Mouse (Mus musculus): Measurements from ENCODE around the gene Shkbp1. TPM values are rescaled to one million over a fixed set of nuclear protein-coding genes. Genes with fewer than 3 reads are reported as not detected.

Shkbp1 gene
- 45.1 and 53.5 TPM in 2 replicates for polyA plus RNA-seq (2014; fragmentation: Nextera tagmentation; extraction: Ambion mirVana)

DNA sequence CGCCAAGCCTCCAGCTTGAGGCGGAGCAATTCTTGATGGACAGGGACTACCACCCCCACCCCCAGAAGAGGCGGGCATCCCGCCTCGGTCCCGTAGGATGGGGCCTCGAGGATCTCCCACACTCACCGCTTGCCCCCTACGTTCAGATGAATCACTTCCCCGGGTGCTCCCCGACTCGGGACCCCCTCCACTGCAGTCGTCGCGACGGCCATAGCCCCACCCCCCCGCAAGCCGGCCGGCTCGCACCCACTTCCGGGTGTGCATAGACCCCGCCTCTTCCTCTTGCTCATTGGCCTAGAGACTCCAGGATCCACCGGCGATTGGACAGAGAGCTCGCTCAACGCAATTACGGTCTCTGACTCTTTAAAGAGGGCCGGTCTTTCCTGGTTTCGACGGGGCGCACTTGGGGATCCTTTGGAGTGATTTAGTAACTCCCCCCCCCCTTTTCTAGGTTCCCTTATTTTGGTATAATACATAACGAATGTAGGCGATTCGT, at the start of gene Shkbp1:
TSS of gene Shkbp1 (minus strand) at position 275 of the 496 bp plus-strand sequence.
- Histone ChIP-seq H3K4me3 (ENCODE audit: low read depth, low read length) (peak within 1 kb of the TSS; percentile 66), H3K27ac (ENCODE audit: low read depth) (peak within 1 kb of the TSS; percentile 87)
- WGBS: 1% methylated on average over 34 of the region's 34 CpGs

GRCm38 (mm10) chr7:27404203-27404942, 48.6 kb upstream of the Shkbp1 start:
- ATAC-seq (ENCODE audit: insufficient read depth) (no peak), DNase-seq (peak; percentile 13)
- WGBS: 6% methylated on average over 81 of the region's 81 CpGs
- Histone ChIP-seq H3K27ac (ENCODE audit: low read depth) (no peak overlapping the region), H3K4me2 (peak overlapping the region; percentile 23; the same call in 1 of the 2 replicates), H3K4me1 (ENCODE audit: insufficient read depth) (no peaks in the 10 kb centered on the region), H3K36me3 (ENCODE audit: insufficient read depth) (no peaks in the 10 kb centered on the region), H3K27me3 (ENCODE audit: insufficient read depth, low read length) (peaks cover 78% of the 10 kb centered on the region), H3K9ac (no peak overlapping the region), H3K4me3 (ENCODE audit: low read depth, low read length) (peak overlapping the region; percentile 16; the same call in 1 of the 2 replicates), H3K9me3 (ENCODE audit: low read depth, low read length) (no peaks in the 10 kb centered on the region; the same call in 1 of the 2 replicates)
- TF ChIP-seq CTCF (IDR thresholded peaks at IDR 0.05; ENCODE audit: low read depth): no peak

More for the DNA sequence above, at the start of gene Shkbp1:
- TF ChIP-seq CTCF (IDR thresholded peaks at IDR 0.05; ENCODE audit: low read depth): no peak
- Histone ChIP-seq H3K36me3 (ENCODE audit: insufficient read depth) (peaks cover 20% of the 10 kb centered on the region), H3K9me3 (ENCODE audit: low read depth, low read length) (no peaks in the 10 kb centered on the region), H3K9ac (peak within 1 kb of the TSS; percentile 47), H3K4me1 (ENCODE audit: insufficient read depth) (peaks cover 13% of the 10 kb centered on the region), H3K4me2 (peak within 1 kb of the TSS; percentile 65), H3K27me3 (ENCODE audit: insufficient read depth, low read length) (no peaks in the 10 kb centered on the region)
- peak; percentile 94 for ATAC-seq (ENCODE audit: insufficient read depth)
- DNase-seq: peak; percentile 96

GRCm38 (mm10) chr7:27402675-27403074, 46.9 kb upstream of the Shkbp1 start:
- Histone ChIP-seq H3K27ac (ENCODE audit: low read depth) (no peak overlapping the region), H3K27me3 (ENCODE audit: insufficient read depth, low read length) (peaks cover 69% of the 10 kb centered on the region)
- ATAC-seq (ENCODE audit: insufficient read depth): no peak

DNA sequence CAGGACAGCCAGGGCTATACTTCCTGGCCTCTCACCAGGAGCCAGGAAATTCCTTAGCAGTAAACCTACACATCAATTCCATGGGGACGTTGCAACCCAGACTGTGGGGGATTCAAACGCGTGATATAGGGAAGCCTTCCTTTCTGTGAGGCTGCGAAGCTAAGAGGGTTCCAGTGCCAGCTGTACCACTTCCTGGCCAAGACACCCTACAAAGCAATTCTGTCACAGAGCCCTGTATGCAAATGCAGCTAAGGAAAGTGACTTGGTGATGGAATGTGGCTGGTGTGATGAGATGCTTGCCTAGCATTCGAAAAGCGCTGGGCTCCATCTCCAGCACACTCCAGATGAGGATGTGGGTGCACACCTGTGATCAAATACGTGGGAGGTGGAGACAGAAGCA, 44.7 kb upstream of the Shkbp1 start:
- WGBS: 75% methylated on average over 7 of the region's 7 CpGs
- H3K27me3 ChIP-seq (ENCODE audit: insufficient read depth, low read length): peaks cover 71% of the 10 kb centered on the region

More at GRCm38 (mm10) chr7:27402675-27403074, 46.9 kb upstream of the Shkbp1 start:
- Histone ChIP-seq H3K4me2 (no peak overlapping the region), H3K4me3 (ENCODE audit: low read depth, low read length) (no peak overlapping the region), H3K4me1 (ENCODE audit: insufficient read depth) (no peaks in the 10 kb centered on the region), H3K9me3 (ENCODE audit: low read depth, low read length) (no peaks in the 10 kb centered on the region; the same call in 1 of the 2 replicates), H3K36me3 (ENCODE audit: insufficient read depth) (no peaks in the 10 kb centered on the region), H3K9ac (no peak overlapping the region)
- WGBS: 9% methylated on average over 16 of the region's 16 CpGs
- peak; percentile 74 for DNase-seq
- TF ChIP-seq CTCF (IDR thresholded peaks at IDR 0.05; ENCODE audit: low read depth): peak; percentile 74

GRCm38 (mm10) chr7:27397048-27397949, 41.5 kb upstream of the Shkbp1 start:
- Histone ChIP-seq H3K4me1 (ENCODE audit: insufficient read depth) (no peaks in the 10 kb centered on the region), H3K9ac (no peak overlapping the region), H3K27me3 (ENCODE audit: insufficient read depth, low read length) (peaks cover 58% of the 10 kb centered on the region), H3K27ac (ENCODE audit: low read depth) (no peak overlapping the region), H3K4me2 (peak overlapping the region; percentile 79; the same call in 1 of the 2 replicates), H3K9me3 (ENCODE audit: low read depth, low read length) (no peaks in the 10 kb centered on the region), H3K4me3 (ENCODE audit: low read depth, low read length) (no peak overlapping the region; the same call in 1 of the 2 replicates), H3K36me3 (ENCODE audit: insufficient read depth) (no peaks in the 10 kb centered on the region)
- ATAC-seq (ENCODE audit: insufficient read depth) (peak; percentile 79), DNase-seq (peak; percentile 81)
- WGBS: 15% methylated on average over 26 of the region's 26 CpGs
- TF ChIP-seq CTCF (IDR thresholded peaks at IDR 0.05; ENCODE audit: low read depth): peak; percentile 80

More for the DNA sequence above, 44.7 kb upstream of the Shkbp1 start:
- no peak overlapping the region for H3K4me3 ChIP-seq (ENCODE audit: low read depth, low read length)
- no peak for DNase-seq
- H3K36me3 ChIP-seq (ENCODE audit: insufficient read depth): no peaks in the 10 kb centered on the region
- H3K9ac ChIP-seq: no peak overlapping the region
- no peaks in the 10 kb centered on the region; the same call in 1 of the 2 replicates for H3K9me3 ChIP-seq (ENCODE audit: low read depth, low read length)
- H3K4me1 ChIP-seq (ENCODE audit: insufficient read depth): no peaks in the 10 kb centered on the region
- no peak for ATAC-seq (ENCODE audit: insufficient read depth)
- no peak overlapping the region for H3K27ac ChIP-seq (ENCODE audit: low read depth)
- no peak for TF ChIP-seq CTCF (IDR thresholded peaks at IDR 0.05; ENCODE audit: low read depth)
- H3K4me2 ChIP-seq: no peak overlapping the region

DNA sequence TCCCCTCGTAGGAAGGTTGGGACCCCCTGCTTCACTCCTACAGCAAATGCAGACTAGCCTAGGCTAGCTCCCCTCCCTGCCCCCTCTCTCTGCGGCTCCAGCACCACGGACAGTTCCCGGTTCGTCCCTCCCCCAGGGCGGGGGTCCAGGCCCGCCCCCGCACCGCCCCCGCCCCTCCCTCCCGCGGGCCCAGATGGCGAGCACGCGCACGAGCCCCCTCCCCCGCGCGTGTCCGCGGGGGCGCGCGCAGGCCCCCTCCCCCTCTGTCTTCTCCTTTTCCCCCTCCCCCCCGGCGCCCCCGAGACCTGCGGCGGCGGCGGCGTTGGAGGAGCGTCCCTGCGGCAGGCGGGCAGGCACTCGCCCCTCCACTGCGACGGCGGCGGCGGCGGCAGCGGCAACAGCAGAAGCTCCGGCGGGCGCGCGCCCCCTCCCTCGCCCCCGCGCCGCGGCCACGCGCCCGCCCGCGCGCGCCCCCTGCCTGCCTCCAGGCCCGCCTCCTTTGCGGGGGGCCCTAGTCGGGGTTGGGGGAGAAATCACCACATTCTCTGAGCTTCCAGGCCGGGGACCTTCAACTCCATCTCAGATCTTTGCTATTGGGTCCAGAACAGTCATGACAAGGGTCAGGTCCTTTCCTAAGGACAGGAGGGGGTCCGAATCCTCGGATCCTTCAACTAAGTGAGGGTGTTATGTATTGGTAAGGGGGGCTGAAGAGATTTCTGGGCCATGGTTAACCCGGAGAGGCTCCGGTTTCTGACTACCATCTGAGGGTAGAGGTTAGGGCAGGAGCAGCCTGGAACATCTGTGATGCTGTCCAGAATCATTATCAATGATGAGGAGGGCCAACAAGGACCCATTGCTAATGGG, 40.6 kb upstream of the Shkbp1 start:
- Histone ChIP-seq H3K4me3 (ENCODE audit: low read depth, low read length) (peak overlapping the region; percentile 46), H3K9ac (peak overlapping the region; percentile 20), H3K4me2 (peak overlapping the region; percentile 79), H3K9me3 (ENCODE audit: low read depth, low read length) (no peaks in the 10 kb centered on the region), H3K27me3 (ENCODE audit: insufficient read depth, low read length) (peaks cover 54% of the 10 kb centered on the region), H3K27ac (ENCODE audit: low read depth) (no peak overlapping the region), H3K36me3 (ENCODE audit: insufficient read depth) (no peaks in the 10 kb centered on the region), H3K4me1 (ENCODE audit: insufficient read depth) (no peaks in the 10 kb centered on the region)
- peak; percentile 35; the same call in 1 of the 2 replicates for ATAC-seq (ENCODE audit: insufficient read depth)
- WGBS: 2% methylated on average over 49 of the region's 68 CpGs
- TF ChIP-seq CTCF (IDR thresholded peaks at IDR 0.05; ENCODE audit: low read depth): no peak
- peak; percentile 70 for DNase-seq

Measured in lung, embryonic 14.5 days (tissue).